Mouse (Mus musculus): ENCODE results near the gene Syngr1. TPM values are rescaled to one million over a fixed set of nuclear protein-coding genes. Genes with fewer than 3 reads are reported as not detected.
A peak's percentile ranks its signal among the peaks of the same experiment; 100 is the strongest.

Gene Syngr1
- 0.89 and 5.7 TPM in 2 replicates for total RNA-seq (2017)

DNA sequence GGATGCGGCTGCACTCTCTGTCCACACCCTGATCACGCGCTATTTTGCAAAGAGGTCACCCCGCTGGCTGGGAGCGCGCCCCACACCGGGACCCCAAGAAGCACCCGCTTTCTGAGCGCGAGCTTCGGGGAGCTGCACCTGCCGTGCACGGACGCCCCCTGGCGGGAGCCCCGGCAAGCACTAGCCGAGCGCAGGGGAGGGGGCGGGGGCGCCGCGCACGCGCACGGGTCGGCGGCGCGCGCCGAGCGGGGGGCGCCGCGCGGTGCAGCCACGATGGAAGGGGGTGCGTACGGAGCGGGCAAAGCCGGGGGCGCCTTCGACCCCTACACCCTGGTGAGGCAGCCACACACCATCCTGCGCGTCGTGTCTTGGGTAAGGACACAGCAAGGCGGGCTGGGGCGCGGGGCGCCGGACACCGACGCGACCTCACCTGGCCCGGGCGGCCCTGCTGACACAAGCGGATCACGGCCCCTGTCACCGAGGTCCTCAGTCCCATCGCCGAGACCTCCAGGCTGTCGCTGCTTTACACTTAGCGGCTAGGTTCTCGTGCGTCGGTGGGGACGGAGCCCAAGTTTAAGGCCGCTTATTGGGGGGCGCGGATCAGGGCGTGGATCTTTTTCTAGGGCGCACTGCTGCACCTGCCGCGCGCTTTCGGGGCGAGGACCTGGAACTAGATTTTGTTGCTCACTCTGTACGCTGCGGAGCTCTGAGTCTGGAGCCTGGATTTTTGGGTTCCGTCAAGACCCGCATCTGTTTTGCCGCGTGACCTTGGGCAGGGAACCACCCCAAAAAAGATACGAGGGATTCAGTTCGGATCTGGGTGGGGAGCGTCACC is at the start of gene Syngr1, which contains the start of gene Rpl3:
Gene Syngr1 (plus strand): TSS at position 214 of the 835 bp plus-strand sequence.
Gene Rpl3 (minus strand): TSS at position 748 of the 835 bp plus-strand sequence.
- ATAC-seq (replicated peaks in 1 of 2; ENCODE audit: insufficient read depth in 1 of 2, low FRiP score in 2 of 2, low TSS enrichment in 1 of 2, low read depth in 1 of 2, poor library complexity in 2 of 2, severe bottlenecking in 2 of 2) = peak; percentile 63 to 66

GRCm38 (mm10) chr15:80042152-80042551 is 49.0 kb upstream of the Syngr1 start:
- peak; percentile 39 to 53; a peak in 3 of 4 replicates for ATAC-seq (replicated peaks in 1 of 2; ENCODE audit: insufficient read depth in 1 of 2, low FRiP score in 2 of 2, low TSS enrichment in 1 of 2, low read depth in 1 of 2, poor library complexity in 2 of 2, severe bottlenecking in 2 of 2)

DNA sequence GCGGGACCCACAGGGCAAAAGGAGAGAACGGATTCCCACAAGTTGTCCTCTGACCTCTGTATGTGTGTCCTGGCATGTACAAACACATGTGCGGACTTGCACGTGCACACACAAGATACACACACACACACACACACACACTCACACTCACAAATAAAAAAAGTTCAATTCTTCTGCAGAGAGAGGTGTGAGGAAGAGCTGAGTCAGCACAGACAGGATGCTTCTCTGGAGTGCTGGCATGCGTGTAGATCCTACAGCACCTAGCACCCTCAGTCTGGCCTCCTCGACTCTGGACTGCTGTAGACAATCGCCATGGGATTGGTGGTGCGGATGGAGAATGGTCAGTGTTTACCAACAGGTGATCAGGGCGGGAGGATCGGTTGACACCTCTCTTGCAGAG is 46.9 kb upstream of the Syngr1 start:
- no peak for ATAC-seq (replicated peaks in 1 of 2; ENCODE audit: insufficient read depth in 1 of 2, low FRiP score in 2 of 2, low TSS enrichment in 1 of 2, low read depth in 1 of 2, poor library complexity in 2 of 2, severe bottlenecking in 2 of 2)

GRCm38 (mm10) chr15:80045749-80046148 is 45.4 kb upstream of the Syngr1 start:
- ATAC-seq (replicated peaks in 1 of 2; ENCODE audit: insufficient read depth in 1 of 2, low FRiP score in 2 of 2, low TSS enrichment in 1 of 2, low read depth in 1 of 2, poor library complexity in 2 of 2, severe bottlenecking in 2 of 2) = no peak

- no peak for ATAC-seq (replicated peaks in 1 of 2; ENCODE audit: insufficient read depth in 1 of 2, low FRiP score in 2 of 2, low TSS enrichment in 1 of 2, low read depth in 1 of 2, poor library complexity in 2 of 2, severe bottlenecking in 2 of 2)
Measured at GRCm38 (mm10) chr15:80047242-80047641, 43.9 kb upstream of the Syngr1 start.

- ATAC-seq (replicated peaks in 1 of 2; ENCODE audit: insufficient read depth in 1 of 2, low FRiP score in 2 of 2, low TSS enrichment in 1 of 2, low read depth in 1 of 2, poor library complexity in 2 of 2, severe bottlenecking in 2 of 2) = no peak
Measured at GRCm38 (mm10) chr15:80047973-80048372, 43.2 kb upstream of the Syngr1 start.

DNA sequence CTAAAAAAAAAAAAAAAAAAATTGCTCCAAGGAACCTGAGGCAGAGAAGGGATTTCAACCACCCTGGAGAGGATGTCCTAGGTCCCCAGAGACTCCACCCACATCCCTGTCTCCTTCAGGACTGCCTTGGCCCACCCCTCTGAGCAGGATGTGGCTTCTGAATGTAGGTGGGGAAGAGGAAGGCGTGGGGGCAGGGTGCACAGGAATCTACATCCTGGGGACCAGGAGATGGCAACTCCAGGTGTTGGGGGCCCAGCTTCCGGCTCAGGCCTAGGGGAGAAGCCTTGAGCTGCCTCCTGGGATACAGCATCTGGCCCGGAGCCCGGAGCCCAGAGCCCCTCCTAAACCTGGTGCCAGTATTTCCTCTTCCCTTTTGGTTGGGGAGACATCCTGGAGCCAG is 41.0 kb upstream of the Syngr1 start:
- ATAC-seq (replicated peaks in 1 of 2; ENCODE audit: insufficient read depth in 1 of 2, low FRiP score in 2 of 2, low TSS enrichment in 1 of 2, low read depth in 1 of 2, poor library complexity in 2 of 2, severe bottlenecking in 2 of 2) = no peak

DNA sequence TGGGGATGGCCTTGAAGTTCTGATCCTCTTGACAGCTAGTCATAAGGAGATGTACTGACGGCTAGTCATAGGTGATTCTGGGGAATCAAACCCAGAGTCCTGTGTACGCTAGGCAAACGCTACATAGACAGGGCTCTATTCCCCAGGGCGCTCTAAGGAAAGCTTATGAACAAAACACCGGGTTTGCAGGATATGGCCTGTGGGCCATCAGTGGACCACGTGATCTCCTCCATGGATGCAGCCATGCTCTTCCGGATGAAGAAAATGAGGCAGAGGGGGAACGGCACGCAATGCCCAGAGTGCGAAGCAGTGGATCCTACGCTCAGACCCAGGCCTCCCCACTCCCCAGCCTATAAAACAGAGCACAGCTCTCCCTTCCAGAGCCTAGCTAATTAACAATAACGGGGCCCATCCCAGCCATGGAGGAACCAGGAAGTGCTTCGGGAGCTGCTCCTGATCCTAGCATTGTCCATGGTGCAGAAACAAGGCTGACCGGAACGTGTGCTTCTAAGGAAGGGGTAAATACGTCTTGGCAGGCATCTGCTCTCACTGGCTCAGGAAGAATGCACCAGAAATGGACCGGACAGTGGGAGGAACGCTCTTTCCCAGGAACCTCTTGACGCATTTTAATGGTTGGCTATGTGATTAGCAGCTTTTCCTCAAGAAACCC is 39.9 kb upstream of the Syngr1 start:
- ATAC-seq (replicated peaks in 1 of 2; ENCODE audit: insufficient read depth in 1 of 2, low FRiP score in 2 of 2, low TSS enrichment in 1 of 2, low read depth in 1 of 2, poor library complexity in 2 of 2, severe bottlenecking in 2 of 2) = no peak

DNA sequence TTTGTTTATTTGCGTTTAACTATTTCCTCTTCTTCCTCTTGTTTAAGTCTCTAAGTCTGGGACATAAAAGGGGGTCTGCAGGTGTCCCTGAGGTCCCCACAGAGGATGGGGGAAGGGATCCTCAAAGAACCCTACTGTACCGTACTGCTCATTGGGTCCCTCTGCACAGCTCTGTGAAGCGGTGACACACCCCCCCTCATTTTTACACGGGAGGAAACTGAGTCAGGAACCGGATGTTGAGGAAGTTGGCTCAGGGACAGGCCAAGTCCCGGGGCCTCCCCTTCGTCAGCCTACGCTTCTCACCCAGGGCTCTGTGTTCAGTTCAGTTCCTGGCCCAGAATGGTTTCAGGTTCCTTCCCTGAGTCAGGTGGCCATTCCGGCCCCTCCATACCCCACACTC is 39.4 kb upstream of the Syngr1 start:
- no peak for ATAC-seq (replicated peaks in 1 of 2; ENCODE audit: insufficient read depth in 1 of 2, low FRiP score in 2 of 2, low TSS enrichment in 1 of 2, low read depth in 1 of 2, poor library complexity in 2 of 2, severe bottlenecking in 2 of 2)

GRCm38 (mm10) chr15:80053381-80054033 is 37.6 kb upstream of the Syngr1 start:
- no peak for ATAC-seq (replicated peaks in 1 of 2; ENCODE audit: insufficient read depth in 1 of 2, low FRiP score in 2 of 2, low TSS enrichment in 1 of 2, low read depth in 1 of 2, poor library complexity in 2 of 2, severe bottlenecking in 2 of 2)

DNA sequence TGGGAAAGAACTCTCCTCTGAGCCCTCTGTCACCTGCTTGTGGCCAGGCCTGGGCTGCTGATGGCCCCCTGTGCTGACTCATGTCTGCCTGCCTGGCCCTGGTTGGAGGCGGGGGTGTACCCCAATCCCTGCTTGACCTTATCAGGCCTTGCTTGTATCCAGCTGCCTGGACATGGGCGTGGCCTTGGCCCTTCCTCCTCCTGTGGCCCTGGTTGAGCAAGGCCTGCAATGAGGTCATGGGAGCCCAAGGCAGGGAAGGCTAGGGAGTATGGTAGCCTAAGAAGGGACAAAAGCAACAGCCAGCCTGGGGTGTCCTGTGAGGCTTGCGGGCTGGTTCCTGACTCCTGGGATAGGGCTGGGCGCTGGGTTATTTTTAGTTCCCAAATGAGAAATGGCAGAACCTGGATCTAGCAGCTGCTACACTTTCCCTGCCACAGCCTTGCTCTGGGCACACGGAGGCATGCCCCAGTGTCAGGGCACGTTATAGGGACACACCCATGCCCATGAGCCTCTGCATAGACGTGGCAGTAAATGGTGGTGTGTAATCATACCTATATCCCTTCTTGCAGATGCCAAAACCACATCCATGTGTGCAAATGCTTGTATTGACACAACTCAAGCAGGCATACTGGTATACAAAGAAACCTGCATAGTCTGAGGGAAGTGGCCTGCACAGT is 37.0 kb upstream of the Syngr1 start:
- ATAC-seq (replicated peaks in 1 of 2; ENCODE audit: insufficient read depth in 1 of 2, low FRiP score in 2 of 2, low TSS enrichment in 1 of 2, low read depth in 1 of 2, poor library complexity in 2 of 2, severe bottlenecking in 2 of 2) = no peak

- no peak for ATAC-seq (replicated peaks in 1 of 2; ENCODE audit: insufficient read depth in 1 of 2, low FRiP score in 2 of 2, low TSS enrichment in 1 of 2, low read depth in 1 of 2, poor library complexity in 2 of 2, severe bottlenecking in 2 of 2)
Measured at GRCm38 (mm10) chr15:80058151-80058550, 33.0 kb upstream of the Syngr1 start.

GRCm38 (mm10) chr15:80059606-80060005 is 31.5 kb upstream of the Syngr1 start:
- no peak for ATAC-seq (replicated peaks in 1 of 2; ENCODE audit: insufficient read depth in 1 of 2, low FRiP score in 2 of 2, low TSS enrichment in 1 of 2, low read depth in 1 of 2, poor library complexity in 2 of 2, severe bottlenecking in 2 of 2)

DNA sequence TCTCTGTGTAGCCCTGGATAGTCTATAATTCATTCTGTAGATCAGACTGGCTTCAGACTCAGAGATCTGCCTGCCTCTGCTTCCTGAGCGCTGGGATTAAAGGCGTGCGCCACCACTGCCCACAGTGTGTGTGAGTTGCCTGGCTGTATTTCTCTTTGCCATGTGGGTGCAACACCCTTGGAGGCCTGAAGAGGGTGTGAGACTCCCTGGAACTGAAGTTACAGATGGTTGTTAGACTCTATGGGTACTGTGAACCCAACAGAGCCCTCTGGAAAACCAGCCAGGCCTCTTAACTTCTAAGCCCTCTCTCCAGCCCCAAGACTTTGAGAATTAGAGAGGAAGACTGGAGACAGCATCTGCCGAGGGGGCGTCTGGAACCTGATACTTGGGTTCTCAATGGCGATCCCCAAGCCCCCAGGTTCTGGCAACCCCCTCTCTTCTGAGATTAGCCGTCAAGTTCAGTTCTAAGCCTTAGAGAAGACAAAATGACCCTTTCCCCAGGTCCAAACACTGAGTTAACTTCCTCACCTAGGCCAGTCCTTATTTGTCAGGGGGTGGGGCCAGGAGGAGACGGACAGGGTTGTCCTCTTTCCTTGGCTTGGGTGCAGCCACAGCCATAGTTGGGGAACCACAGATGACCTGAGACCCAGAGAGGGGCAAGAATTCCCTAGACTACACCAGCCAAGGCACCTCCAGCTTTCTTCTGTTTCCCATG is 30.6 kb upstream of the Syngr1 start:
- ATAC-seq (replicated peaks in 1 of 2; ENCODE audit: insufficient read depth in 1 of 2, low FRiP score in 2 of 2, low TSS enrichment in 1 of 2, low read depth in 1 of 2, poor library complexity in 2 of 2, severe bottlenecking in 2 of 2) = no peak

DNA sequence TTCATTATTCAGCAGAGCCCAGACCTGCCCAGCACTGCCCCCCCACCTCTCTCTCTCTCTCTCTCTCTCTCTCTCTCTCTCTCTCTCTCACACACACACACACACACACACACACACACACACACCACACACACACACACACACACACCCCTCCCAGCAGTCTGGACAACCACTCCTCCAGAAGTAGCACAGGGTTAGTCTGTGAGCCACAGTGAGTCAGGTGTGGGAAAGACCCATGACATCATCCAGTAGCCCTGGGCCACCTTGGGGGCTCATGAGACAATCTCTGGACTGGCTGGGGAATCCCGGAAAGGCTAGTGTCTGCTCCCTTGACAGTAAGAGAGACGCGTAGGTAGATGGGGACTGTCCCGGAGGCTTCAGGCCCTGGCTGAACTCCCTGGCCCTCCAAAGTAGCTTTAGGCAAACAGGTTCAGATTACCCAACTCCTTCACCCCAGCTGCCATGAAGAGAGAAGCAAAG is 30.0 kb upstream of the Syngr1 start:
- ATAC-seq (replicated peaks in 1 of 2; ENCODE audit: insufficient read depth in 1 of 2, low FRiP score in 2 of 2, low TSS enrichment in 1 of 2, low read depth in 1 of 2, poor library complexity in 2 of 2, severe bottlenecking in 2 of 2) = no peak

- ATAC-seq (replicated peaks in 1 of 2; ENCODE audit: insufficient read depth in 1 of 2, low FRiP score in 2 of 2, low TSS enrichment in 1 of 2, low read depth in 1 of 2, poor library complexity in 2 of 2, severe bottlenecking in 2 of 2) = no peak
Measured at GRCm38 (mm10) chr15:80062339-80062738, 28.8 kb upstream of the Syngr1 start.

DNA sequence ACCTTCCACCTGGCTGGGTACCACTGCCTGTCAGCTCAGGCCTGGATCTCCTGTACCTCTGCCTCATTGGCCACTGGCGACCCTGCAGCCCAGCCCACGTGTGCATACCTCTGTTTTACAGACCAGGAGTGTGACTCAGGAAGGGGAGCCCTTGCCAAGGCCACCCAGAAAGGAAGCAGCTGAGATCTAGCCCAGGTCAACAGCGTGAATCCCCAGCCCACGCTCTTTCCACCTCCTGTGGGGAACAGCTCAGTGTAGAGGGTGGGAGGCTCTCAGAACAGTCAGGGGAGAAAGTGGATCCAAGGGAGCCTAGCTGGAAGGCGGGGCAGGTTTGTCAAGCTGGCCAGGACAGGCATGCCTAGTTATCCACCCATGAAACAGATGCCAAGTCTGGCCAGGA is 28.3 kb upstream of the Syngr1 start:
- ATAC-seq (replicated peaks in 1 of 2; ENCODE audit: insufficient read depth in 1 of 2, low FRiP score in 2 of 2, low TSS enrichment in 1 of 2, low read depth in 1 of 2, poor library complexity in 2 of 2, severe bottlenecking in 2 of 2) = no peak

Measured in hematopoietic stem cell, adult 5-6 weeks (primary cell).